Mouse (Mus musculus): ENCODE measurements around the gene Tmem59l. TPM values are rescaled to one million over a fixed set of nuclear protein-coding genes. Genes with fewer than 3 reads are reported as not detected.

Gene Tmem59l
- polyA plus RNA-seq, 1 experiment: not detected

- H3K4me1 ChIP-seq (ENCODE audit: control insufficient read depth, insufficient read depth, low read length): peaks cover 17% of the 10 kb centered on the region
- 67% methylated on average over 2 of the region's 2 CpGs for WGBS
- no peak overlapping the region for H3K27ac ChIP-seq (ENCODE audit: insufficient read depth, low read depth, low read length)
- TF ChIP-seq CTCF (IDR thresholded peaks at IDR 0.05; ENCODE audit: insufficient read depth, low read depth, low read length): no peak
- no peak for TF ChIP-seq POLR2A (IDR thresholded peaks at IDR 0.05; ENCODE audit: insufficient read depth, low read depth, low read length)
- no peak overlapping the region for H3K4me3 ChIP-seq (ENCODE audit: insufficient read depth, low read depth, low read length)
Observed at GRCm38 (mm10) chr8:70482943-70483342, 4.2 kb downstream of the Tmem59l start.

- no peak overlapping the region for H3K4me3 ChIP-seq (ENCODE audit: insufficient read depth, low read depth, low read length)
- no peak for TF ChIP-seq POLR2A (IDR thresholded peaks at IDR 0.05; ENCODE audit: insufficient read depth, low read depth, low read length)
- TF ChIP-seq CTCF (IDR thresholded peaks at IDR 0.05; ENCODE audit: insufficient read depth, low read depth, low read length): no peak
- WGBS: 62% methylated on average over 3 of the region's 3 CpGs
- H3K27ac ChIP-seq (ENCODE audit: insufficient read depth, low read depth, low read length): no peak overlapping the region
- peaks cover 23% of the 10 kb centered on the region for H3K4me1 ChIP-seq (ENCODE audit: control insufficient read depth, insufficient read depth, low read length)
Observed at GRCm38 (mm10) chr8:70481908-70482307, 5.2 kb downstream of the Tmem59l start.

GRCm38 (mm10) chr8:70477269-70477982 lies 9.7 kb downstream of the Tmem59l start:
- Histone ChIP-seq H3K4me1 (ENCODE audit: control insufficient read depth, insufficient read depth, low read length) (peaks cover 24% of the 10 kb centered on the region), H3K27ac (ENCODE audit: insufficient read depth, low read depth, low read length) (no peak overlapping the region), H3K4me3 (ENCODE audit: insufficient read depth, low read depth, low read length) (peak overlapping the region; percentile 74)
- 5% methylated on average over 21 of the region's 21 CpGs for WGBS
- no peak for TF ChIP-seq CTCF (IDR thresholded peaks at IDR 0.05; ENCODE audit: insufficient read depth, low read depth, low read length)
- no peak for TF ChIP-seq POLR2A (IDR thresholded peaks at IDR 0.05; ENCODE audit: insufficient read depth, low read depth, low read length)

- Histone ChIP-seq H3K4me1 (ENCODE audit: control insufficient read depth, insufficient read depth, low read length) (peaks cover 22% of the 10 kb centered on the region), H3K27ac (ENCODE audit: insufficient read depth, low read depth, low read length) (no peak within 1 kb of the TSS), H3K4me3 (ENCODE audit: insufficient read depth, low read depth, low read length) (peak within 1 kb of the TSS; percentile 74)
- TF ChIP-seq CTCF (IDR thresholded peaks at IDR 0.05; ENCODE audit: insufficient read depth, low read depth, low read length) (no peak), POLR2A (IDR thresholded peaks at IDR 0.05; ENCODE audit: insufficient read depth, low read depth, low read length) (no peak; the same call in 1 of the 2 replicates)
- under 1% methylated on average over 53 of the region's 53 CpGs for WGBS
Observed at GRCm38 (mm10) chr8:70476333-70477268, 10.6 kb downstream of the Tmem59l start, which contains the start of gene Klhl26. Gene Klhl26, minus strand, starts transcription at chr8:70476968.

- no peak overlapping the region for H3K27ac ChIP-seq (ENCODE audit: insufficient read depth, low read depth, low read length)
- WGBS: 97% methylated on average over 7 of the region's 7 CpGs
- TF ChIP-seq CTCF (IDR thresholded peaks at IDR 0.05; ENCODE audit: insufficient read depth, low read depth, low read length) (no peak), POLR2A (IDR thresholded peaks at IDR 0.05; ENCODE audit: insufficient read depth, low read depth, low read length) (no peak)
Observed at GRCm38 (mm10) chr8:70471856-70472255, 15.3 kb downstream of the Tmem59l start.

GRCm38 (mm10) chr8:70469938-70470337 lies 17.2 kb downstream of the Tmem59l start:
- H3K4me3 ChIP-seq (ENCODE audit: insufficient read depth, low read depth, low read length): no peak overlapping the region
- TF ChIP-seq CTCF (IDR thresholded peaks at IDR 0.05; ENCODE audit: insufficient read depth, low read depth, low read length) (no peak), POLR2A (IDR thresholded peaks at IDR 0.05; ENCODE audit: insufficient read depth, low read depth, low read length) (no peak)
- H3K27ac ChIP-seq (ENCODE audit: insufficient read depth, low read depth, low read length): no peak overlapping the region
- peaks cover 30% of the 10 kb centered on the region for H3K4me1 ChIP-seq (ENCODE audit: control insufficient read depth, insufficient read depth, low read length)
- 60% methylated on average over 2 of the region's 2 CpGs for WGBS

More at GRCm38 (mm10) chr8:70471856-70472255, 15.3 kb downstream of the Tmem59l start:
- Histone ChIP-seq H3K4me1 (ENCODE audit: control insufficient read depth, insufficient read depth, low read length) (peaks cover 39% of the 10 kb centered on the region), H3K4me3 (ENCODE audit: insufficient read depth, low read depth, low read length) (no peak overlapping the region)

GRCm38 (mm10) chr8:70469295-70469916 lies 17.8 kb downstream of the Tmem59l start:
- WGBS: 20% methylated on average over 10 of the region's 10 CpGs
- Histone ChIP-seq H3K4me1 (ENCODE audit: control insufficient read depth, insufficient read depth, low read length) (peaks cover 29% of the 10 kb centered on the region), H3K4me3 (ENCODE audit: insufficient read depth, low read depth, low read length) (no peak overlapping the region), H3K27ac (ENCODE audit: insufficient read depth, low read depth, low read length) (no peak overlapping the region)
- TF ChIP-seq POLR2A (IDR thresholded peaks at IDR 0.05; ENCODE audit: insufficient read depth, low read depth, low read length): no peak
- no peak for TF ChIP-seq CTCF (IDR thresholded peaks at IDR 0.05; ENCODE audit: insufficient read depth, low read depth, low read length)

GRCm38 (mm10) chr8:70468733-70469132 lies 18.4 kb downstream of the Tmem59l start:
- no peak overlapping the region for H3K27ac ChIP-seq (ENCODE audit: insufficient read depth, low read depth, low read length)
- H3K4me1 ChIP-seq (ENCODE audit: control insufficient read depth, insufficient read depth, low read length): peaks cover 34% of the 10 kb centered on the region
- WGBS: 93% methylated on average over 4 of the region's 4 CpGs
- H3K4me3 ChIP-seq (ENCODE audit: insufficient read depth, low read depth, low read length): no peak overlapping the region
- TF ChIP-seq CTCF (IDR thresholded peaks at IDR 0.05; ENCODE audit: insufficient read depth, low read depth, low read length) (no peak), POLR2A (IDR thresholded peaks at IDR 0.05; ENCODE audit: insufficient read depth, low read depth, low read length) (no peak)

Measured in olfactory bulb, adult 2 months (tissue).